Mouse (Mus musculus) bone marrow, adult 2 months (tissue): Measurements from ENCODE around the gene P4hb.

ENCODE experiments used
- CTCF ChIP-seq: fragments of 200-500 bp; IDR thresholded peaks from 2 replicates; pipeline ENCODE4 v1.5.1; 2011; ENCODE audit warnings: low read length, control low read depth; ENCODE audit not compliant: control insufficient read depth, insufficient read depth
- POLR2A ChIP-seq: fragments of 200-500 bp; IDR thresholded peaks from 2 replicates; pipeline ENCODE4 v1.6.1; 2011; ENCODE audit warnings: low read depth, mild to moderate bottlenecking, control low read depth, low read length, borderline replicate concordance; ENCODE audit not compliant: control insufficient read depth

- TF ChIP-seq CTCF (no peak), POLR2A (no peak)
Measured at GRCm38 (mm10) chr11:120512790-120513453, 60.1 kb downstream of the P4hb start.
